Mouse (Mus musculus) CH12F3 (cell line): ENCODE results near the gene Mylip.

Experiments
- in situ Hi-C: fragments of 300-500 bp; cut with MboI; formaldehyde crosslinking; loops from 2 replicates; pipeline ENCODE4 v1.14.3; 2020; ENCODE audit warnings: low sequenced_read_pairs

Gene Mylip

DNA sequence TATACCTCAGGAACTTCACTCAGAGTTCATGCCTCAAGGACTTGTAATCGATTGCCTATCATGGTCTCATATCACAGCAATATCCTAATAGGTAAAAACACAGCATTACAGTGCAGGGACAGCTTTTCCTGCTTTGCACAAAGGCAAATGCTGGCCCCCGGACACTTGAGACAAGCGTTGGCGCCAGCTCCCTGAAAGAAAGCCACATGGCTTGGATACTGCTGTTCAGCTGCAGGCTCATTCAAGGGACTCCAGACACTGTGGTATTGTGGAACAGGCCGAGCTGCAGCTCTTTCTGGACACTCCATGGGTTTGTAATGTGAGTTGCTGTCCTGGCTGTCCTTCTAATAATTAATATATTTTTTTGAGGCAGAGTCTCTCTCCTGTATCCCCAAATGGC is 34.4 kb downstream of the Mylip start:
- in situ Hi-C loops, result no loop called here

DNA sequence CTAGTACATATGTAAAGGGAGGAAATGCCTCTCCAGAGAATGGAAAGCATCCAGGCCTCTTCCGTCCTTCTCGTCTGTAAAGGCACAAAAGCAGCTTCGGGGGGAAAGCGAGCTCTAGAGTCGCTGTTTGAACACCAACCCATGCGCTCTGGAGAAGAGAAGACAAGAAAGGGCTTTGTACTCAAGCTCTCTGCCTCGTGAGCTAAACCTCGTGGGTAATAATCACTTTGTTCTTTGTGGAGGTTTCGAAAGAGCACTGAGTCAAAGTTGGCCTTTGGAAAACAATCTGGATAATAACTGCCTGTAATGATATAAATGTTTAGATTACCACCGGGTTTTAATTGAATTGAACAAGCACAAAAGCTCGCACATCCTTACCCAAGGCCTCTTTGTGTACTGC is 39.7 kb downstream of the Mylip start:
- in situ Hi-C loops, result no loop called here

DNA sequence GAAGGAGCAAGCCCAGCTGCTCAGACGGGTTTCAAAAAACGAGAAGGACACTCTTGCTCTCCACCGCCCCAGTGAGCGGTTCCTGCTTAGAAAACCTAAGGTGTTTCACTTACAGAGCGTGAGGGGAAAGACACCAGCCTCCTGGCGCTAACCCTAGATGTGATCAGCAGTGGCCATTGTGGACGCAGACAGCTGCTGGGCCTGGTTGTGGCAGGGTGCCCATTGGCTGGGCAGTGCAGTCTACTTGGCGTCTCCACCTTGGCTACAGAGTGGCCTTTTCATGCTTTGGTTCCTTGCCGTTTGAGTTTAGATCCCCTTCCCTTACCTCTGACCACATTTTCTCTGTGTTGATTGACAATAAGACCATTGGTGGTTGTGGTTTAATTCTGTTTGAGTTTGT is 47.6 kb downstream of the Mylip start:
- in situ Hi-C loops, result no loop called here

DNA sequence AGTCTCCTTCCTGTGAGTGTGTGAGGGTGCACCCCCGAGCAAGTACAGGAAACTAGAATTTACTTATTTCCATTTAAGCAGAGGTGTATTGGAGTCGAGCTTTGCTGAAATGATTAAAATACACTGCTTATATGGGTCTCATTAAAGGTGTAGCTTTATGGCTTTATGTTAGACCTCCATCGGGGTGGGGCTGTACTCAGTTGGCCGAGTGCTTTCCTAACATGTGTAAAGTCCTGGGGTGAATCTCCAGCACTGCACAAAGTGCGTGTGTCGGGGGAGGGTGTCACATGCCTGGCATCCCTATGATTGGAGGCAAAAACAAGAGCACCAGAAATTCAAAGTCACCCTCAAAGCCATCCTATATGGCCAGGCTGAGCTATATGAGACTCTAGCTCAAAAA is 49.3 kb downstream of the Mylip start:
- in situ Hi-C loops, result no loop called here

DNA sequence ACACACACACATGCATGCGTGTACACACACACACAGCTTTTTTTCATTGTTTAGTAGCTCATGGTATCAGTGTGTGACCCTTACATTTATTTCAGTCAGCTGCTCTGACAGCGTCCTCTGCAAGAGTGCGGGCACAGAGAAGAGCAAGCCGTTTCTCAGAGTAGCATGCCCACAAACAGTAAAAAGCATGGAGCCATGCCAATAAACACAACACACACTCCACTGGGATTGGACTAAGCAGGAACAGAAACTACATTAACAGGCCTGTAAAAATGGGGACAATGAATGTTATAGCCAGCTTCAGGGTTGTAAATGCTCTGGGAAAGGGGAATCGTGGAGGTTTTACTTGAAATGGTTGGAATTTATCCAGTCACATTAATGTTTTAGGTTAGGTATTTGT is 50.7 kb downstream of the Mylip start:
- in situ Hi-C loops, result no loop called here

DNA sequence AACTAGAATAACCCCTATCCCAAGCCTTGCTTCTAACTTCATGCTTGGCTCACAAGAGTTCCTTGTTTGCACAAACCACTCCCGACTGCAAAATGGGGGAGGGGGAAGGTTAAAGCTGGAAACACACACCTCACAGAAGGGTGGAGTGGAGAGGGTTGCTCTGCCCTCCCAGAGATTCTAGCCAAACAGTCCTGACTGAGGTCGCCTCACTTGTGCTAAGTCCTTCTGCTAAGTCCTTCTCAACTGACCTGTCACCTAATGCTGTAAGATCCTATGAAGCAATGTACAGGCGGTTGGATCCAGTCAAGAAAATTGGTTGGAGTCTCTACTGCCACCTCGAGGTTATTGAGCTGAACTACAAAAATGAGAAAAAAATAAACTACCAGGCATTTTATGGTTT is 52.9 kb downstream of the Mylip start:
- in situ Hi-C loops, result no loop called here

DNA sequence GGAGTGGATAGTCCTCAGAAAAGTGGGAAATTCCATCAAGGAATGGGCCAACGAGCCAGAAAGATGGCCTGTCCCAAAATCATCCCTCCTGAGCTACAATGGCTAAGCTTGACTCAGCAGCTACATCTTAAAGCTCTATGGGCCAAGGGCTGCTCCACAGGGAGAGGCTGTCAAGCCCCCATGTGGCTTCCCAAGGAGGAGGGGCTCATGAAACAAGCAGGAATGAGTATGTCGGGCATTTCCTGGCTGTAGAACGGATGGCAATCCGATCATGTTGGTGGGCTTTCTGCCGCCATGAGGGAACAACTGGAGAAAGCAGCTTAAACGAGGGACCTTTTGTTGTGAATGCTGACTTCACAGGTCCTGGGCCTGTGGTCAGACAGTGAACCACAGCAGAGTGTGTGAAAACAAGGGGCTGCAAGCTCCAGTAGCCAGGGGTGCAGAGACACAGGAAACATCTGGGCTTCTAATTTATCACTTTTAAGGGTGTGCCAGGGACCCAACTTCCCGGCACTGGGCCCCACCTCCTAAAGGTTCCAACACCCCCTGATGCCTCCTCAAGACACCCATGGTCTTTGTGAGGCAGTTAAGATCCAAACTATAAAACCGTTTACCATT is 53.5 kb downstream of the Mylip start:
- in situ Hi-C loops, result no loop called here

DNA sequence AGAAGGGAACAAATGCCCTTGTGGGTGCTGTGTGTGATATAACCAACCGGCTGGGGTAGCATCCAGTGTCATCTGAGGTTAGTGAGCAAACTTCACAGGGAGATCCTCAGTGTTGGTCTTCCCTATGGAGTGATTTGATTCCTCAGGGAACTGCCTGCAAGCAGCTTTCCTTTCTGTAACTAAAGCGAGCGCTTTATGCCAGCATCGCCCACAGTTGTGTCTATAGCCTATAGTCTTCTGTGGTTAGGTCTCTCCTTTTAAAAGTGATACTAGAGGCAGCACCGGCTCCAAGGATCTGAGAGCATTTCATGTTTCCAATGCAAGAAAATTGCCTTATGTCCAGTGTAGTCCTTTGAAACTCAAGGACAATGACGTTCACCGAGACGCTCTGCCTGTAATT is 54.7 kb downstream of the Mylip start:
- in situ Hi-C loops, result no loop called here

DNA sequence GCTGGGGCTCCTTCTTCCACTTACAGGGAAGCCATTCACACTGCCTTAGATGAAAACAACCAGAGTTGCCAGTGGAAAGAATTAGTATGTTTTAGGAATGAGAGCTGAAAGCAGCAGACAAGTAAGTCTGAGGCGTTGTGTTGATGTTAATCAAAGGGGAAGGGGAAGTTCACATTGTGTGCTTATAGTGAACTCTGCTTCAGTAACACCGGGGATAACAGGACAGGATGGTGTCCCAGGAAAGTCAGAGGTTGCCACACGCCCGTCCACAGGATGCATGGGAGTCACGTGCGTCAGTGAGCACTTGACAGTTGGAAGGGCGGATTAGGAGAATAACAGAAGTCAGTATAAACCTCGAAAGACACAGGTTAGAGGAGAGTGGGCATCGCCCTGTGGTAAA is 55.1 kb downstream of the Mylip start:
- in situ Hi-C loops, result no loop called here

DNA sequence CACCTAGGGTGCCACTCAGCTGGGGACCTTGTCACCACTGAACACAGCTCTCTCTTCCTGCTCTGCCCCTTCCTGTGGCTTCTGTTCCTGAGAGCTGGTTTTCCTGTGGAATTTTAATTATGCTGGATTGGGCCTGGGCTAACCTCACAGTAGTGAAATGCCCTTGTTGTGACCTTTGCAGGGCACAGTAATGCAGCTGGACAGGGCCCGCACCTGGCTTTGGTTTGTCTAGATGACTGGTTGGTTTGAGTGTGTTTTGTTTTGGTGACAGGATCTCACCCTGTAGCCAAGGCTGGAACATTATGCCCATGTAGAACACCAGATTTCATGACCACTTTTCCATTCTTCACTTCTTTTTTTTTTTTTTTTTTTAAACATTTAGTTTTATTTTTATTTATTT is 57.1 kb downstream of the Mylip start:
- in situ Hi-C loops, result no loop called here

DNA sequence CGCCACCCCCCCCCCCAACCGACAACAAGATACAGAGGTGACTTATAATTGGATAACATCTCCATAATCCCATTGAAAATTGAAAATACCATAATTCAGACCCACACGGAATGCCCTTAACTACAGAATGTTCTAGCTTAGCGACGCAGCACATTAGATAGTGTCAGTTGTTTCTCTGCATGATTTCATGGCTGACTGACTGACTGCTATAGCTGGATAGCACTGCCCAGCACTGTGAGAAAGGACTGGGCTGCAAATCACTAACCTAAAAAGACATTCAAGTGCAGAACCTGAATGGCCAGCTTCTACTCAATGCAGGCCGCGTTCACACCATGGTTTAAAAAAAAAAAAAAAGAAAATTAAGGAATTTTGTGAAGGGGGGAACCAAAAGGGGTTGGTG is 62.9 kb downstream of the Mylip start:
- in situ Hi-C loops, result no loop called here

DNA sequence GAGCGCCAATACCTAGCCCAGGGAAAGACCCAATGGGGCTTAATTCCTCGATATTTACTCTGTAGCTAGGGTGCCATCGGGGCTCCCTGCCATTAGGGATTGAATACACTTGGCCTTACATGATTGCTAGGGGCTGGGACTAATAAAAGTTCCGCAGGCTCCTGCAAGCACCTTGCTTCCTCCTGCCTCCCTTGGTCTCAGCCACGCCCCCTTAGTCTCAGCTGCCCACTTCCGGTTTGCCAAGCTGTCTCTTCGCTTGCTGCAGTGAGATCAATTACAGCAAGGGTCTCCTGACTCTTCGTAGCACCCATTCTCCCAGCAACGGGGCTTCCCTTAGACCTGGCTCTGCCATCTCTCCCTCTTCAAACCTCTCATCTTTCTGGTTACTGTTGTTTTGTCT is 63.5 kb downstream of the Mylip start:
- in situ Hi-C loops, result no loop called here

DNA sequence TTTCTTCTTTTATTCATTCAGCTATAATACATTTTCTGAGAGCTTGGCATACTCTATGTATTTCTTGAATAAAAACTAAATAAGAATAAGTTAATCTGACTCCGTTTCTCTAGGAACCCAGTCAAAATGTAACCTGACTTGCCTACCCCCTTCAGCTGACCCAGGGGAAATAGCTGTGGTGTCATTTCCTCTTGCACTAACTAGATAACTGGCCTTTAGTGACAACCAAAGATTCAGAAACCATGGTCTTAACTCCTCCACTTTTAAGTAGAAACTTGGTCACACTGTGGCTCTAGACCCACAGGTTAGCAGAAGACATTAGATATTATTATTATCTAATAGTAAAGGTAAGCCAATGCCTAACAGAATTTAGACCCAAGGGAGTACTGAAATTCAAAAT is 64.5 kb downstream of the Mylip start:
- in situ Hi-C loops, result no loop called here

DNA sequence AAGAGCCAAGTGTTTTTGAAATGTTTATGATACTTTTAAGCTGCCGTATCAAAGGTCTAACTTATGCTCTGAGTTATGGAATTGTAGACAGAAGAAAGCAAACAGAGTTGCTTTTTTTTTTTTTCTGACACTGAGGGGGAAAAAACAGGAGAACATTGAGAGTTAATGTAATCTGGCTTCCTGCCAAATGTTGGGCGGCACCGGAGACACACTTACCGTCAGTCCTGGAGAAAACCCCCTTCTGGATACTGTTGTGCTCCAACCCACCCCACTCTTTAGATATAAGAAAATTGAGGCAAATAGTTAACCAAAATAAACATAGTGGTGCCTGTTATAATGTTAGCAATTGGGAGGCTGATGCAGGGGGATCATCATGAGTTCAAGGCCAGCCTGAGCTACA is 65.1 kb downstream of the Mylip start:
- in situ Hi-C loops, result no loop called here

DNA sequence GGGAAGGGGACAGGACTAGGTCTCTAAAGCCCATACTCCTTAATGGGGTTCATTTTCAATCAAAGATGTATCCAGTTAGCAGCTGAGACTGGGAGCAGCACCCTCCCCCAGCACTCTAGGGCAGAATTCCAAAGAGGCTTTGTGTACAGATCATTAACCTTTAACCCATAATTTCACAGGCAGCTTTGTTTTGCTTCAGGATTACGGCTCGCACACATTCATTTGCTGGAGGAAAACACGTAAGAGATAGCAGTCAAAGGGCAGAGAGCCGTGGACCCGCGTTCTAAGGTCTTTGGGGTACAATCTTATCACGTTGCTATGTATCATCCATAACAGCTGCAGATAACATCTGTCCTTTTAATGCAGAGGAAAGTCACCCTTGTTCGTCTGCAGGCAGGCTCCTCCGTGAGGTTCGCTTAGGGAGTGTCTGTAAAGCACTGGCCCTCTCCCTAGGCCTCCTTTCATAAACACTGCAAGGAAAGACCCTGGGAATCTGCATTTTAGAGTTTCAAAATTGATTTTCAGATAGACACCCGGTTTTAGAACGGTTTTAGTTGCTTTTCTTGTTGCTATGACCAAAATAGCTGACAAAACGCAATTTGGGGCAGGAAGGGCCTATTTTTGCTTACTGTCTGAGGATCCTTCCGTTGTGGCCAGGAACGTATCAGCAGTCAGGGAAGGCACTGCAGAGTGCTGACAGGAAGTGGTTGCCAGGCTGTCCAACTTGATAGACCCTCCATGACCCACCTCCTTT is 65.7 kb downstream of the Mylip start:
- in situ Hi-C loops, result no loop called here

DNA sequence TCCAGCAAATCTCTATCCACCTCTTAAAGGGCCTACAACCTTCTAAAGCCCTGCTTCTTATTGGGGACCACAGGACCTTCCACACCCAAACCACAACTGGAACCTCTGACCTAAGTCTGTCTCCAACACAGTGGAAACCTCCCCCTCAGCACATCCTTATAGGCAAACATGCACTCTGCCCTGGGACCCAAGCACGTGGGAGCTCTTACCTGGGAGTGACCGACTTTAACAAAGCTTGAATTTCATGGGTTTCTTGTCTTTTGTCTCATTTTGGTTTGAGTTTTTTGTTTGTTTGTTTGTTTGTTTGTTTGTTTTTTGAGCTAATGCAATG is 66.3 kb downstream of the Mylip start:
- in situ Hi-C loops, result no loop called here

DNA sequence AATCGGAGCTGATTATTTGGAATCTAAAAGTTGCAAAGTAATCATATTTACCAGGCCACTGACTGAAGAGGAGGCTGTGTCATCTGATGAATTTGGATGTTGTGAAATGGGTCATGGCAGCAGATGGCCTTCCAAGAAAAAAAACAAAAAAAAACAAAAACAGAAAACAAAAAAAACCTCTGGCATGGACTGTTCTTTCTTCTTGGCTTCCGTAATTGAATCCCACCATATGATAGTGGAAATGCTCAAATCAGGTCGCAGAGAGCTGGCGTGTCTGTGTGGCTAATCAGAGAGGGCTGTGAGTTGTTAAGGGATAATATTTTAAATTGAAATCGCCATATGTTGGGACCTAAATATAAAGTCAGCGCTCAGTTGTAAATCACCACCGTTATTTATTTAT is 67.9 kb downstream of the Mylip start:
- in situ Hi-C loops, result no loop called here

DNA sequence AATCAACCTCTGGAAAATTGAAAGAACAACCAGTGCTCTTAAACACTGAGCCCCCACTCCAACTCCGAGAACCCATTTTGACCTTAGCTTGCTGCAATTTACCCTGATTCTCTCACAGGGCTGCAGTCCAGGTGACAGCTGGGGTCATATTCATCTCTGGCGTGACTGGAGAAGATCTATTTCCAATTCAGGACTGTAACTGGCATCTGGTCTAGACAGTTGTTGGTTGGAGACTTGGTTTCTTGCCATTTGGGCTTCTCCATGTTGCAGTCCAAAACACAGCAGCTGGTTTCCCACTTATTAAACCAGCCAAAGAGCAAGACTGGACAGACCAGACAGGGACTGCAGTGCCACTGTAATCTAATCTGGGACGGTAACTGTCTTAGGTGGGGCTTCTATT is 70.6 kb downstream of the Mylip start:
- in situ Hi-C loops, result no loop called here

DNA sequence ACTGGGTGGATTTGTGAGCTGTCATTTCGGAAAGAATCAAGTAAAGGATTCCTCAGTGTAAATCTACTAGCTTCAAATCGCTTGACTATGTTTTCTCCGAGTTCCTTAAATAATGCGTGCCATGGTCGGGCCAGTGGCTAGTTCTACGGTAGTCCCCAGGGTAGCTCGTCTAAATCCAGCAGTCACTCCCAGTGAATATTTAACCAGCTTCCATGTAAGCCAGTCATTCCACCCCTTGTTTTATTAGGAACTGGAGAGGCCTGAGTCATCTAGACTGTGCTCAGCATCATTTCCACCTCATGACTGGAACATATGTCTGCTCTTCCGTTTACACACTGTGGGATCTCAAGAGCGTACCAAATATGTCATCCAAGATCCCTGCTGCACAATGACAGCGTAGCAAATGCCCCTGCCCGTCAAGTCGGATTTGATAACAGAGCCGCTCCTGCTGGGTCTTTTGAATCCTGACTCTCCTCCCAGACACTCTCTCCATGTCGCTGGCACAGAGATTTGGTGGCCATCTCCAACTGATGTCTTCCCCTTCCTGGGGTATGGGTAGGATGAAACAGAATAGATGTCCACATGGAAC is 71.9 kb downstream of the Mylip start:
- in situ Hi-C loops, result no loop called here
